Mouse (Mus musculus): ENCODE measurements around the gene Spns2.

DNA sequence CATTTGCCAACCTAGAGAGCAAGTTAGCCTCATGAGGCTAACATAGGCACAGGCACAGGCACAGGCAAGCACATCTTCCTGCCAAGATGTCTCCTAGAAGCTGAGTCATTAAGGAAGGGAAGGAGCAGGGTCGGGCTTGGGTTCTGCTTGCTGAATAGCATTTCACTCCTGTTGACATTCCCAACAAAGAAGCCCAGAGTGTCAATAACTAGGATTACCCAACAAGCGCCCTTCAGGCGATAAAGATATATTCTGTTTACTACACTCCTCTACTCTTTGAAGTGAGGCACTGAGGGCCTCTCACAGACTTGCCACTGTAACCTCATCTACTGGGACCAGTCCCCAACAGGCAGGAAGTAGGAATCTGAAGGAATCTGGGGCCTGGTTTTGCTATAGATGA lies 6.4 kb upstream of the Spns2 start:
- TF ChIP-seq NELFE (IDR thresholded peaks at IDR 0.05; ENCODE audit: low read depth, low read length): no peak
- no peak for TF ChIP-seq HCFC1 (IDR thresholded peaks at IDR 0.05; ENCODE audit: low read depth, low read length)
- no peak for TF ChIP-seq EP300 (IDR thresholded peaks at IDR 0.05; ENCODE audit: low read length)
- TF ChIP-seq GABPA (IDR thresholded peaks at IDR 0.05; ENCODE audit: insufficient replicate concordance, low read depth, low read length): no peak
- TF ChIP-seq SMC3 (IDR thresholded peaks at IDR 0.05; ENCODE audit: low read depth, low read length): no peak
- TF ChIP-seq NRF1 (IDR thresholded peaks at IDR 0.05; ENCODE audit: low read depth, low read length): no peak
- TF ChIP-seq UBTF (IDR thresholded peaks at IDR 0.05; ENCODE audit: low read depth, low read length): no peak
- TF ChIP-seq CTCF (conservative IDR thresholded peaks at IDR 0.05 in 1 of 2, IDR thresholded peaks at IDR 0.05 in 1 of 2; ENCODE audit: low read depth in 2 of 2, low read length in 2 of 2): no peak

All from CH12.LX (cell line).